Mouse (Mus musculus) thymus, postnatal 25 days (tissue): ENCODE data around the gene Coq10b.
"Not testable (repeated sequence)": the region's sequence is repeated elsewhere in the genome, so short reads cannot be mapped to it uniquely, and the experiment has no call there.

ENCODE experiments used
- DNase-seq: peaks from one replicate; pipeline ENCODE4 v3.0.0; 2022

The Coq10b gene

GRCm38 (mm10) chr1:55058383-55058782 lies 5.8 kb downstream of the Coq10b start:
- DNase-seq = not testable (repeated sequence)

DNA sequence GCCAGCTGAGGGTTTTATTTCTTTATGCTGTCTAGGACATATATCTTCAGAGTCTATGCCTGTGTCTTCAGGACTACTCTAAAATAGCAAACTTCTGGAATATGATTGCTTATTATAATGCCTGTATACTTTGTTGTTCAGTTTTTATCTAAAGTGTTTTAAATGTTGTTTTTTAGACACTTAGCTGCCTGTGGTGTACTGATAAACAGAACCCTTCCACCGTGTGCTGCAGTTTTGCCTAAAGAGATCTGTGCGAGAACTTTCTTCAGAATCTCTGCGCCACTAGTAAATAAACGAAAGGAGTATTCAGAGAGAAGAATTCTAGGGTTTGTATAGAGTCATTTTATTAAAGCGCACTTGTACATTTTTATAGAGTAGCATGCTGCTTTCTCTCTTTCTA lies 8.5 kb downstream of the Coq10b start:
- DNase-seq = no peak

GRCm38 (mm10) chr1:55061772-55062171 lies 9.2 kb downstream of the Coq10b start:
- no peak for DNase-seq

GRCm38 (mm10) chr1:55072328-55072727 lies 19.8 kb downstream of the Coq10b start:
- DNase-seq = not testable (repeated sequence)

GRCm38 (mm10) chr1:55074757-55075156 lies 22.2 kb downstream of the Coq10b start:
- no peak for DNase-seq

- no peak for DNase-seq
Measured at GRCm38 (mm10) chr1:55075652-55076394, 23.3 kb downstream of the Coq10b start.

- no peak for DNase-seq
Measured at GRCm38 (mm10) chr1:55076395-55076743, 23.8 kb downstream of the Coq10b start.

DNA sequence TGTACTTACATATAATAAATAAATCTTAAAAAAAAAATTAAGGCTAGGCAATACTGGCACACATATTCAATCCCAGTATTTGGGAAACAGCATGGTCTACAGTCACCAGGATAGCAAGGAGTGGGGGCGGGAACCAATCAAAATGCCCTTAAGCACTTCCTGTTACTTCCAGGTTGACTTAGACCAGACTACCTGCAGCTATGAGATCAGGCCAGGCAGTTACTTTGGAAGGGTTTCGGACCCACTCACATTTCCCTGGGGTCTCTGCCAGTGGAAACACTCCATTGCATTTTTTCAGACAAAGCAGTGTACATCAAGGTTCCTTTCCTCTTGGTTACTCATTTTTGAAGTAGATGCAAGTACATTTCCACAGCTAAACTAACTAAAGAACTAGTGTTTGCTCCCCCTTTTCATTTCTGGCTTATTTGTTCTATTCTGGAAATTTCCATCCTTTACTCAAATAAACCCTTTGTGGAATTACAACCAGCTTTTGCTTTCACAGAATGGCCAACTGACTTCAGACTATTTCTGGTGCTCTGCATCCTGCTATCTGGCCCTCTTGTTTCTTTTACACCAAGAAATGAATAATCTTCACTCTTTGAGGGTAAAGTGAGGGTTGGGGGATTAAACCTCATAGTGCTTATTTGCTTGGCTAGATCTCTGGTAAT lies 24.4 kb downstream of the Coq10b start:
- no peak for DNase-seq

GRCm38 (mm10) chr1:55079677-55080076 lies 27.1 kb downstream of the Coq10b start:
- DNase-seq = no peak

DNA sequence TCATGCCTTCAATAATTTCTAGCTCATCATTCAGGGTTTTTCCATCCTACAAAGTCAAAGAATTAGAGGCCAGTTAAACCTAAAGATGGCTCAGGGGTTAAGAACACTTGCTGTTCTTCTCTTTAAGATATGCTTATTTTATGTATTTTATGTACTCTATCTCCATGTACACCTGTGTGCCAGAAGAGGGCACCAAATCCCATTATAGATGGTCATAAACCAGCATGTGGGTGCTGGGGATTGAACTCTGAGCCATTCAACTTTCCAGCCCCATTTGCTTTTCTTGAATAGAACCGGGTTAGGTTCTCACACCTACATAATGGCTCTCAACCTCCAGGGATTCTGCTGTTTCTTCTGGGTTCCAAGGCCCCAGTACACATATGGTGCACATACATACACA lies 29.5 kb downstream of the Coq10b start:
- DNase-seq = no peak

DNA sequence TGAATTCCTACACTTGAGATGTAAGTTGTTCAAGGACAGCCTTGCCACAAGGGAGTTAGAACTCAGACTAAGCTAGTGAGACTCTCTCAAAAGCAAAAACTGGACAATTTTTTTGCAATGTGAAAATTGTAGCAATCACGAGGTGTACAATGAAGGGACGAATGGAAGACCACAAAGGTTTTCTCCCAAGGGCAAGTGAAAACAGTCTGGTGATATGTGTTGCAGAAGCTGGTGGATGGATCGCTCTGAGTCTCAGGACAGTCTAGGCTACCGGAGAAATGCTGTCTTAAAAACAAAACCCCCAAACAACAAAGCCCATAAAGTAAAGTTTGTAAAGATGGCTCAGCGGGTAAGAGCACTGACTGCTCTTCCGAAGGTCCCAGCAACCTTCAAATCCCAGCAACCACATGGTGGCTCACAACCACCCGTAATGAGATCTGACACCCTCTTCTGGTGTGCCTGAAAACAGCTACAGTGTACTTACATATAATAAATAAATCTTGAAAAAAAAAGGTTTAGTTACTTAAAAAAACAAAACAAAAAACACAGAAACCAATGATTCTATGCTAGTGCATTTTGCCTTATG lies 33.3 kb downstream of the Coq10b start:
- no peak for DNase-seq

DNA sequence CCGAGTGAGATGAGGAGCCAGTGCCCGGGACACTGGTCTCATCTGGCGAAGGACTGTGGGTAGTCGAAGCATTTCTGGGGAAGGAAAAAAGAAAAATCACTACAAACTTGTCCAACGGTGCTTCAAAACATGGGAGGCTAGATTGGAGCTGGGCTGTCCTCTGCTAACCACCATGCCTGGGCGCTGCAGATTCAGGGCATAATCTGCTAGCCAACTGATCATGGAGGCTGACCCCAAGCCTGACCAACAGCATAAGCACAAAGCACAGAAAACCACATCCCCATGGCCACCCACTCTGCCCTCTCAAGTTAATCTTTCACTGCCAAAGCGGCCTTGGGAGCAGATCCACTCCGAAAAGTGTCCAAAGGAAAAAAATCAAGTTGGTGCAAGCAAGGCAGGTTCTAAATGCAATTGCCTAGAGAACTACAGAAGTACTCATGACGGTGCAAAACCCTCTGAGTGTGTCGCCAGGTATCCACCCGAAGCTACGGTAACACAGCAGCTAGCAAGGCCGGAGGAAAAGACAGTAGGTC lies 34.4 kb downstream of the Coq10b start:
- DNase-seq = no peak

GRCm38 (mm10) chr1:55087401-55087904 lies 34.9 kb downstream of the Coq10b start:
- no peak for DNase-seq

DNA sequence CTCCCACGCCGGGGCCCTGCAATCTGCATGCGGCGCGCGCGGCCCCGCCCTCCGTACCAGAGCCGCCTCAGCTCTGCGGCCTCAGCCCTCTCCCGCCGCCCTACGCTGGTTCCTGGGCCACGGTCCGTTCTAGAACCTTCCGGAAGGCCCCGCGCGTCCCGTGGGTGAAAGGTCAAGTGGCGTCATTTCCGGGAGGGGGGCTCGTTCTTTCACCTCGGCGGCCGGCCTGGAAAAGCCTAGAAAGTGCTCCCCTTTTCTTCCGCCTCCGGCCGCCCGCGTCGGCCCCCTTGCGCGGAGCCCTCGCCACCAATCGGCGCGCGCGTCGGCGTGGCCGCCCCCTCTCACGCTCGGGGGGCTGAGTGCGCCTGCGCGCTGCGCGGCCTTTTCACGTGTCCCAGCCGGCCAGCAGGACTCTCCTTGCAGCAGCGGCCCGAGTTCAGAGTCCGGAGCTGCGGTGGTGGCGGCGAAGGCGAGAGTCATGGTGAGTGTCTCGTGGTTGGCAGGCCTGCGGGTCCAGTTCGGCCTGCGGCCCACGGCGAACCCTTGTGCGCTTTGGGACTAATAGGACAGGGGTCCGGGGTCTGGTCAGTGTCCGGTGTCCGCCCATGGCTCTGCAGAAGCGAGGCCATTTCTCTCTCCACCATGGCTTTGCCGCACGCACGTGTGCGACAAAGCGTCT lies 35.5 kb downstream of the Coq10b start, which contains the start of the genes Hspe1 and Hspd1:
Gene Hspe1, plus strand, starts transcription at position 201 of the 679 bp plus-strand sequence.
Gene Hspd1, minus strand, starts transcription at position 312 of the 679 bp plus-strand sequence.
- peak; percentile 98 for DNase-seq

DNA sequence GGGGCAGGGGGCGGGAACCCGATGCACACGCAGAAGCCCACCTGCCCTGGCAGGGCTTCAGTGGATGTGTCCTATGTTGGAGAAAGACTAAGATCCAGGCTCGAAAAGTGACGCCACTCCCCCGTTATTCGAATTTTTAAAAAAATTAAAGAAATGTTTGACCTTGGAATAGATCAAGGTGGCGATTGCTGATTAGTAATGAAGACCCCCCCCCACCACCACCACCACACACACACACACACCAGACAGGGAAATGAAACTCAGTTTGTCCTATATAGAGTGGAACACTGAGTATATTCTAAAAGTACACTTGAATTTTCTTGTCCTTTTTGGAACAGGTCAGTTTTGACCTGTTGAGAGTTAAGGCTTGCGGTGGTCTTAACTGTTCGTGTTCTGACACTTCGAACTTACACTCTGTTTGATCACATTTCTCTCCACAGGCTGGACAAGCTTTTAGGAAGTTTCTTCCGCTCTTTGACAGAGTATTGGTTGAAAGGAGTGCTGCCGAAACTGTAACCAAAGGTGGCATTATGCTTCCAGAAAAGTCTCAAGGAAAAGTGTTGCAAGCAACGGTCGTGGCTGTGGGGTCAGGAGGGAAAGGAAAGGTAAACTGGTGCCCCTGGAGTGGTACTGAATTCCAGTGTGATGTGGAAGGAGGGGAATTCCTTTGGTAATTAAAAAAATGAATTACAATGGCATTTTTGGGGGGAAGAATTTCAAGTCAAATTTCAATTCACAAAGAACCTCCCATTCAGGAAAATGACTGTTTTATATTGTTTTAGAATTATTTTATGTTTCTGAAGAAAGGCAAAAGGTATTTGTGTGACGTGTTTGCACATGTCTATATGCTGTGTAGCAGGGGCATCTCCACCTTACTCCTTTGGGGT lies 36.3 kb downstream of the Coq10b start:
- DNase-seq = no peak

DNA sequence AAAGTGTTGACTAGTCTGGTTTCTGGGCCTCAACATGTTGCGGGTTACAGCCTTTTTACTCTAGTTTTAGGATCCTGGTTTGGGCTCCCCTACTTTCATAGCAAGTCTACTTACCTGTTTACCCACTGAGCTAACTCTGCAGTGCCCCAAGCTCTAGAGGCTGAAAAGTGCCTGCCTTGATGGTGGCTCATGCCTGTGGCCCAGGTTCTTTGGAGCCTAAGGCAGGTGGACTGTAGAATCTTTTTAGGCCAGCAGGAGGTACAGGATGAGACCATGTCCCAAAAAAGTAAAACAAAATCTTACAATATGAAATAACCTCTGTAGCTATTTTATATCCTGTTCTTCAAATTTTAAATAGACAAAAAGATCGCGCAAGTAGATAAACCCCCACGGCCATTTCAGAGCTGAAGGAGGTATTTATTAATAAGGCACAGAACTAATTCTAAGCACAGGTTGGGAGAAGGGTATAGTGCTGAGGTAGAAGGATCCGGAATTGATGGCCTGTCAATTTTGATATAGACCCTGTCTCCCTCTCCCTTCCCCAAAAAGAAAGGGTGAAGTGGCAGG lies 37.0 kb downstream of the Coq10b start:
- DNase-seq = no peak

DNA sequence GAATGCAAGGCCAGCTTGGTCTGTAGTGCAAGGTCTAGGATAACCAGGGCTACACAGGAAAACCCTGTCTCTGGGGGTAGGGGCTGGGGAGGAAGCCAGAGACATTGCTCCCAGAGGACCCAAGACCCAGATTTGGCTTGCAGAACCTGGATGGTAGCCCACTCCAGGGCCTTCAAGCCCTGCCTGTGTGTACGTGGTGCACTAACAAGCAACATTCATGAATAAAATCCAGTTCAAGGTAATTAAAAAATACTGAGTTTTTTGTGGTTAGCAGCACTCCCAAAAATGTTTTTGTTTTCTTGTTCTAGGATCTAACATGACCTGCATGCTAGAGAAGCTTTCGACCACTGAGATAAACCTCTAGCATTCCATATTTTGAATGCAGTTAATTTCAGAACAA lies 39.5 kb downstream of the Coq10b start:
- no peak for DNase-seq

- DNase-seq = no peak
Measured at GRCm38 (mm10) chr1:55092469-55092868, 39.9 kb downstream of the Coq10b start.

GRCm38 (mm10) chr1:55106919-55107585 lies 54.5 kb downstream of the Coq10b start:
- DNase-seq = no peak

- DNase-seq = no peak
Measured at GRCm38 (mm10) chr1:55107644-55108043, 55.1 kb downstream of the Coq10b start.

DNA sequence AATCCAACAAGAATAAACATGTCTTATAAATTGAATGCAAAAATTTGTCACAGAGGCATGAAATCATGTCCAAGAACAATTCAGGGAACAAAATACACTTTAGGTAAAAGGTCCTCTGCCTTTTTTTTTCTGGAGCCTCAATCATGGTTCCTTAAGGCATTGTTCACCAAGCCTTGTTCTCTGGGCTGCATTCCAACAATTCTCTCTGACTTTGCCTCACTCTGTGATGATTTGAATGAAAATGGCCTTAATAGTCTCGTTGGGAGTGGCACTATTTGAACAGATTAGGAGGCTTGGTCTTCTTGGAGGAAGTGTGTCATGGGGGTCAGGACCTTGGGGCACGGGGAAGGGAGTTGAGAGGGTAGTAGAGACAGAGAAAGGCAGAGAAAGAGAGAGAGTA lies 55.9 kb downstream of the Coq10b start:
- no peak for DNase-seq
